Mouse (Mus musculus) right cerebral cortex, adult 2 months (tissue): ENCODE results near the gene Gimap5.

Experiments used
- DNase-seq, 2 experiments: peaks; one replicate each; pipeline ENCODE4 v3.0.0; 2021 to 2022; ENCODE audit warnings: low spot score in 2 of 2

The Gimap5 gene

DNA sequence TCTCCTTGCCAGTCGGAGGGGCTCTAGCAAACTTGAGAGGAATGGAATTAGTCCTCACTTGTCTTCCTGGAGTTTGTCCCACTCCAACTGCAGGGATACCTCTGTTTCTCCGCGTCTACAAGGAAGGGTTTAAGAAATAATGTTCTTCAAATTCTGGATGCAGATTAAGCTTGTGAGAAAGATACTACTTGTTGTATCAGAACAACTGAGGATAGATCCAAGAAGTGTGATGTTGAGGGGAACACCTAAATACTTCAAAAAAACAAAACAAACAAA, 6.3 kb upstream of the Gimap5 start:
- no peak for DNase-seq

DNA sequence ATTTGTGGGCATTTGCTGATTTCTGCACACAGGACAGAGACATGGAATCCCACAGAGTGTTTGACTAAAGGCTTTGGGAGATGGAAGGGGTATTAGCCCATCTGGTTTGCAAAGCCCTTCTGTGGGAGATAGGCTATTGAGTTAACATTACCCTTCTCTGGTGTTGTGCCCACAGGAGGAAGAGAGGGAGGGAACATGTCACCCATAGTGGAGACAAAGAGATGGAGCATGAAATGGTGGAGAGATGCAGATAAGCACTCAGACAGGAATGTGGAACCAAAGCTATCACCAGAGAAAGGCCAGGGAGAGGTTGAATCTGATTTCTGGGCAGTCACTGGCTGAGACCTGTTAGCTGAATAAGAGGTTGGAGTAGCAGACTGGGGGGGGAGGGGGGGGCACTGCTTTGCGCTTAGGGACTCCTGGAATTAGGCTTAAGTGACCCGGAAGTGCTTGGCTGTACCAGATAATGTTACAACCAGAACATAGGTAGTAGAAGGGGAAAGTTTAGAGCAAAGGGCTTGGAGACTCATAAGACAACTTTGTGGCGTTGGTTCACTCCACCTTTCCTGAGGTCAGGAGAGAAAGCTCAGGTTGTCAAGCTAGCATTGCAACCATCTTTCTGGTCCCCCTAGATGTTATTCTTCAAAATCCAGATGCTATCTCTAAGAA, 5.4 kb upstream of the Gimap5 start:
- DNase-seq, result no peak

DNA sequence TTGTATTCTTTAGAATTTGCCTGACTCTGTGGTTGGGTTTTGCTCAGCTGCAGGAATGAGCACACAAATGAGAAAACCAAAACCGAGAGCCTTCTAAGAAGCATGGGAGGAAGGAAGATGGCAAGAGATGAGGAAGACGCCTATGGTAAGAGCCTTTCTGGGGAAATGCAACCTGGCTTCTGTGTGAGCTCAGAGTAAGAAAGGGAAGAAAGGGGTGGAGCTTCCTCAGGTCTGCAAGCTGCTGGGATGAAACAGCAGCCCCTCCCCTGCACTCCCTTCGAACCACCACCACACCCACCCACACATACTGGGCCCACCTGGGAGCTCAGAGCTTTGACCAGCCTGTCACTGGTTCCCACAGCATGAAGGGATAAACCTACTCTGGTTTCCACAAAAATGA, 4.7 kb upstream of the Gimap5 start:
- no peak for DNase-seq

DNA sequence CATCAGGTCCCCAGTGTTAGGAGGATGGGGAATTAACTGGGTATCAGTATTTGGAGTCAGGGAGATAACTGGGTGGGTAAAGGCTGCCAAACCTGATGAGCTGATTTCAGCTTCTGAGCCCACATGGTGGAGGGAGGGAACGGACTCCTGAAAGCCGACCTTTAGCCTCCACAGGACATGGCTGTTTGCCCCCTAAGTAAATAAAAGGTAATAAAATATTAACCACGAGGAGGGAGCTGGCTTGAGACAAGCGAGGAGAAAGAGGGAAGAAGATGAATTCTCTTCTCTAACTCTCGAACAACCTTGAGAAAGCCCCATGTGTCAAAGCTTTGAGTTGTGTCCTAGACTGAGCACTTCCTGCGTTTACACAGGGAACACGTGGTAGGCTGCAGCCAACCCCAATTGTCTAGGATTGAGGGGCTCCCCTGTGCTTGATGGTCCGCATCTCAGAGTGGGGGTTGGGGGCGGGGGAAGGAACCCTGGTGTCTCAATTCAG, 4.2 kb upstream of the Gimap5 start:
- no peak for DNase-seq

- peak in 1 of 2 experiments; percentile 44 for DNase-seq
Observed at GRCm38 (mm10) chr6:48742422-48743351, 3.3 kb upstream of the Gimap5 start.

DNA sequence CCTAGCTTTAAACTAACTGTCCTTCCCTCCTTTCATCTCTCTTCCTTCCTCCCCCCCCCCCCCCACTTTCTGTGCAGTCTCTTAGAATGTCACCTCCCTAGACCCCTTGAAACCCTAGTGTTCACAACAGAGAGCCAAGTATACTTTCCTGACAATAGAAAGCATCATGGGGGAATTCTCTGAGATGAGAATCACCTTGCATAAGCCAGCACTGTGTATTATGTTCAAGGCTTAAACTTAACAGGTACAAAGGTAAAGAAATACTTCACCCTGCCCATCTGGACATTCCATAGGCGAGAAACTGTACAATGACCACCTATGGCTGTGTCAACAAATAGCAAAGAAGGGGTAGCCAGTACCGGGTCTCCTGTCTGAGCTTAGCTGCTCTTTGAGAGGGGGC, 507 bp upstream of the Gimap5 start:
- no peak for DNase-seq

GRCm38 (mm10) chr6:48747091-48747966, 1.3 kb downstream of the Gimap5 start:
- no peak for DNase-seq

DNA sequence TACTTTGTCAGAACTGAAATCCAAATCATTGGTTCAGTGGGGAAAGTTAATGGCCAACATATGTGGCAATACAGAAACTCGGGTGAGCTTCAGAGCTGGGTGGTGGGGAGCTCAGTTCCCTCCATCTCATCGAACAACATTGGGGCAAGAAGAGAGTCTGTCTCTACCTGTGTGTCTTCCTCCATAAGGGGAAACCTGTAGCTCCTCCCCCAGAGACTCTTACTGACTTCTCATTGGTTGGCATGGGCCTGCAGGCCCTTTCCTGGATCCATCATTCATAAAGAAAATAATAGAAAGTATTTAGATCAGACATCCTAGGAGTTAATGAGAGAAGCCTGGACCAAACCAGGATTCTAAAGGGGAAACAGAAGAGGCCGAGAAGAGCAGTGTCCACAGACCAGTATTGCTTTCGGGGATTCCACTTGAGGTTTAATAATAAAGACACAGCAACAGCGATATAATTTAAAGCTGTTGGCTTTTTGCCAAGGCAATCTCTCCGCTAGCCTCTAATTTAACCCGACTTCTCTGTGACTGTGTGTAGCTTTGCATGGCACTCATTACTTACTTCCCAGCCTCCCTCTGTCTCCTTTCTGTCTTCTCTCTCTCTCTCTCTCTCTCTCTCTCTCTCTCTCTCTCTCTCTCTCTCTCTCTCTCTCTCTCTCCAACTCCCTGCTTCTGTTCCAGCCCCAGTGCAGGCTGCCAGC, 17.7 kb downstream of the Gimap5 start:
- no peak for DNase-seq

- DNase-seq, result no peak
Observed at GRCm38 (mm10) chr6:48764496-48764895, 18.5 kb downstream of the Gimap5 start.

DNA sequence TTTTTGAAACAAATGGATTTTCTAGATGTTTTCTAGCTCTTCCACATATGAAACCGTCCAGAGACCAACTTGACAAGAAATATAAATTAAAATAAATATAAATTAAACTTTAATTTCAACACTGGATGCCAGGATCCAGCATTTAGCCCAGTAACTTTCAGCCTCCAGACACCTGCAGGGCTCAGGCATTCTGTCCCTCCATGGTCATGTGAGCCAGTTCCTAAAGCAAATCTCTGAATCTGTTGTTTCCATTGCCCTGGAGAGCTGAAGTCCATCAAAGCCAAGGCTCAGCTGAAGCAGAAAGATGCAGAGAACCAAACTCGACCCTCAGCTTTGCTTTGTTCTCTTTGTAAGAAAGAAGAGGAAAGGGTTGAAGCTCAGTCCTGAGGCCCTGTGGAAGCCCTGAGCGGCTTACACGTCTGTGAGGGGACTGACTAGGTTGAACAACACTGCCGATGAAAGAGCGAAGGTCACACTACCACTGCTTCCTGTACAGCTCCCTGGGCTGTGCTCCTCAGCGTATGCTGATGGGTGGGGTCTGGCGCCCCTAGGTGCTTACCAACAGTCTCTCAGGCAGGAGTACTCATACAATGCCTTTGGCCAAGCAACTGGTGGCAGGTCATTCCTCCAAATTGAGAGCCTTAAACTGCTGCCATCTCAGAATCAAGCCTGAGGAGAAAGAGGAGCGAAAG, 22.3 kb downstream of the Gimap5 start:
- DNase-seq, result no peak

GRCm38 (mm10) chr6:48768933-48769332, 22.9 kb downstream of the Gimap5 start:
- DNase-seq, result no peak

DNA sequence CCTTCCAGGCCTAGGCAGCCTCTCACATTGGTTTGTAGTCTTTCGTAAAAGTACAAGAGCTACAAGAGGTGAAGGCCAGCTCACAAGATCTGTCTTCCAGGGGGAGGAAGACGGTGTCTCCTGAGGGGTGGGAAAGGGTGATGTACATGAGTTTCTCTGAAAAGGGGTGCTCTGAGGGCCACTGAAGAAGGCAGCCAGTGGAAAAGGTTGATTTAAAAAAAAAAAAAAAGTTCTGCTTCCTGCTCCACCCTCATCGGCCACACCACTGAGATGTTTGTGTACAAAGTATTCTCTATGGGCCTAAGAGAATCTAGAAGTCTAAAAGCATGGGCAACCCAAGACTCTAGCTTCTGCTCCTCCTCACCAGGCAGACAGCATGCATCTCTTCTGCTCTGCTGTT, 24.7 kb downstream of the Gimap5 start, which contains the start of gene Gimap3:
Gimap3 (minus strand) TSS at position 156 of the 400 bp plus-strand sequence.
- DNase-seq, result no peak

GRCm38 (mm10) chr6:48772030-48772429, 26.0 kb downstream of the Gimap5 start:
- peak; percentile 84 to 85 for DNase-seq

DNA sequence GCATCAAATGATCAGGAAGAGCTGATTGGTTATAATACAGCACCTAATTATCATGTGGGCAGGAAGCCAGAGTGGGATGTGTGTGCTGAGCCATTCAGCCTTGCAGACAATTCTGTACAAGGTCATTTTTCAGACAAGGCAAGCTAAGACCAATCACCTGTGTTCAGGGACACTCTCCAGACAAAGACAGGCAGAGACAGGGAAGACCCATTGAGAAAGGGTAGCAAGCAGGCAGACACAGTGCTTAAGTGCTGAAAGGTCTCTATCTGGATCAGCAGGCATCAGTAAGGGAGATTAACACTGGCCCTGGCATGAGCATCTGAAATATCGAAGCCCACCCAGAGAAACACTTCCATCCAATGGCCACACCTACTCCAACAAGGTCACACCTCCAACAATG, 38.4 kb downstream of the Gimap5 start:
- DNase-seq, result no peak

- no peak for DNase-seq
Observed at GRCm38 (mm10) chr6:48785189-48785588, 39.2 kb downstream of the Gimap5 start.

GRCm38 (mm10) chr6:48785601-48786000, 39.6 kb downstream of the Gimap5 start:
- no peak for DNase-seq

DNA sequence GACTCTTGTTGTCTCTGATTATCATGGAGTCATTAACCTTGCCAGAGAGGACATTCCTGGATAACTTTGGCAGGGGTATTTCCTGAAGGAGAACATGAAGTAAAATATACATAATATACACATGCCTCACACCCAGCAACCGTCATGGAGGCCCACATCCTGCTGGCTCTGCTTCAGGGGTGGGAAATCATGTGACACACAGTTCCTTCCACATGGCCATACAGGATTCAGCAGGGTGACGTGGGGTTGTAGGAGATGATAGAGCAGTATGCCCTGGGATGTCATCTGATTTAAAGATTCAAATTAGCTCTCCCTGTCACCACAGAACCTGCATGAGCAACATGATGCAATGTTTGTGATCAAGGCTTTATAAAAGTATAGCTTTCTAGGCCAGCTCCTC, 41.9 kb downstream of the Gimap5 start:
- DNase-seq, result no peak

GRCm38 (mm10) chr6:48801897-48802296, 55.9 kb downstream of the Gimap5 start:
- no peak for DNase-seq

GRCm38 (mm10) chr6:48803406-48804051, 57.5 kb downstream of the Gimap5 start:
- no peak for DNase-seq
